Mouse (Mus musculus) CD4-positive, CD25-positive, alpha-beta regulatory T cell, adult 2 months (primary cell): Measurements from ENCODE around the gene Gjd3.
"Not testable (repeated sequence)": the region's sequence is repeated elsewhere in the genome, so short reads cannot be mapped to it uniquely, and the experiment has no call there.

Experiments
- DNase-seq: peaks from one replicate; pipeline ENCODE4 v3.0.0-alpha.2; 2012; ENCODE audit warnings: low read depth, low spot score

Gjd3 gene

DNA sequence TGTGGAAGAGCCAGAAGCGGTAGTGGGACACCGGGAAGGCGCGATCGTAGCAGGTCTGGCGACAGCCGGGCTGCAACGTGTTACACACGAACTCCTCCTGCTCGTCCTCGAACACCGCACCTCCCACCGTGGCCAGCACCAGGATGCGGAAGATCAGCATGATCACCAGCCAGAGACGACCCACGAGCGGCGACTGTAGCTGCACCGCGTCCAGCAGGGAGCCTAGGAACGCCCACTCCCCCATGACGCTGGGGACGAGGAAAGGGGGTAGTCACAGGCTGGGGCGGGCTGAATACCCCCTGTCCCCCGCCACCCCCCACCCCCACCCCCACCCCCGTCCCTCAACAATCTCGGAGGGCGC, at the start of gene Gjd3:
TSS of gene Gjd3 (minus strand) at position 244 of the 361 bp plus-strand sequence.
- DNase-seq: no peak

DNA sequence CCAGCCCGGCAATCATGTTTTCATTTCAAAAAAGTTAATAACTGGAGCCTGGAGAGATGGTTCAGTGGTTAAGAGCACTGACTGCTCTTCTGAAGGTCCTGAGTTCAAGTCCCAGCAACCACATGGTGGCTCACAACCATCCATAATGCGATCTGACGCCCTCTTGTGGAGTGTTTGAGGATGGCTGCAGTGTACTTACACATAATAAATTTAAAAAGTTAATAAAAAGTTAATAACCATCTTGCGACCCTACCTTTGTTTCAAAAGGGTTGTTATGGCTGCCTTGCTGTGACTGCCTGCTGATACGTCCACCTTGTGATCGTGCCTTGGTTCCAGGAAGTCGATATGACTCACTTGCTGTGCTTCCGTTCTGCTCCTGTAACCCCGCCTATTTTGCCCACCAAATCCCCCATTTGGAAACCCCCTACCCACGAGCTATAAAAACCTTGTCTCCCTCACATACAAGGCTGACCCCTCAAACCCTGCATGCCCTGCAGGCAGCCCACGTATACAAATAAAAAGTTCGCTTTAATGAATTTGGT, 44.2 kb upstream of the Gjd3 start:
- DNase-seq: peak; percentile 53

DNA sequence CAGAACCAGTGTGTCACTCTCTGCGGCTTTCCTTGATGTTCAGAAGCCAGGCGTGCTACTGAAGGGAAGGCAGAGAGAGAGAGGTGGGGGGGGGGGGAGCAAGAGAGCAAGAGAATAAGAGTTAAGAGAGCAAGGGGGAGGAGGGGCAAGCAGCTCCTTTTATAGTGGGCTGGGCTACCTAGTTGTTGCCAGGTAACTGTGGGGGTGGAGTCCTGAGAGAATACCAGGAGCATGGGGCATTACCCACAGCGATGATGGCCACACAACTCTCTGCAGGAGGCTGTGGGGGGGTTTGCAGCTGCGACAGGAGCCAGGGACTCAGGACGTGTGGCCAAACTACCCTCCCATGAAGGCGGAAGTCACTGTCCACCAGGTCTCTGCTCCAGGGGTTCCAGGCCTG, 43.1 kb upstream of the Gjd3 start:
- no peak for DNase-seq

DNA sequence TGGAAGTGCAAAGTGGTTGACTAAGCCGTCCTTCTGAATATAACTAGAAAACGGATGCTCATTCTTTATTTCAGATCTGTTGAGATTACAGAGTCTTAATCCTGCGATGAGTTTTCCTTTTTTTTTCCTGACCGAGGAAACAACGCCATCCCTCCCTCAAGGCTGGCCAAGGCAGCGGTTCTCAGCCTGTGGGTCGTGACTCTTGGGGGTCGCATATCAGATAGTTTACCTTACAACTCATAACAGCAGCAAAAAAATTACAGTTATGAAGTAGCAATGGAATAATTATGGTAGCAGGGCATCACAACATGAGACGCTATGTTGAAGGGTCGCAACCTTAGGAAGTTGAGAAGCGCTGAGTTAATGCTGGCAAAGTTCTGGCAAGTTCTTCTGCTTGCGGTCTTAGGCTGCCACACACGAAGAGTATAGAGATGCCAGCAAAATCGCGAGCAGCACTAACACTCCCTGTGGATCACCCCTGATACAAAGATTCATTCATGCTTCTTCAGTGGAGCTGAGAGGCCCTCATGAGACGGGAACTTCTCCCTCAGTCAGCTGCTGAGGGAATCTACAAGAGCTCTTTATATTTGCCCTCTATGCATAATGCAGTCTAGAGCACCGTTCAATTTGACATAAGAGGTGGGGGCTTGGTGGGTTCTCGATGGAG, 41.8 kb upstream of the Gjd3 start:
- no peak for DNase-seq

DNA sequence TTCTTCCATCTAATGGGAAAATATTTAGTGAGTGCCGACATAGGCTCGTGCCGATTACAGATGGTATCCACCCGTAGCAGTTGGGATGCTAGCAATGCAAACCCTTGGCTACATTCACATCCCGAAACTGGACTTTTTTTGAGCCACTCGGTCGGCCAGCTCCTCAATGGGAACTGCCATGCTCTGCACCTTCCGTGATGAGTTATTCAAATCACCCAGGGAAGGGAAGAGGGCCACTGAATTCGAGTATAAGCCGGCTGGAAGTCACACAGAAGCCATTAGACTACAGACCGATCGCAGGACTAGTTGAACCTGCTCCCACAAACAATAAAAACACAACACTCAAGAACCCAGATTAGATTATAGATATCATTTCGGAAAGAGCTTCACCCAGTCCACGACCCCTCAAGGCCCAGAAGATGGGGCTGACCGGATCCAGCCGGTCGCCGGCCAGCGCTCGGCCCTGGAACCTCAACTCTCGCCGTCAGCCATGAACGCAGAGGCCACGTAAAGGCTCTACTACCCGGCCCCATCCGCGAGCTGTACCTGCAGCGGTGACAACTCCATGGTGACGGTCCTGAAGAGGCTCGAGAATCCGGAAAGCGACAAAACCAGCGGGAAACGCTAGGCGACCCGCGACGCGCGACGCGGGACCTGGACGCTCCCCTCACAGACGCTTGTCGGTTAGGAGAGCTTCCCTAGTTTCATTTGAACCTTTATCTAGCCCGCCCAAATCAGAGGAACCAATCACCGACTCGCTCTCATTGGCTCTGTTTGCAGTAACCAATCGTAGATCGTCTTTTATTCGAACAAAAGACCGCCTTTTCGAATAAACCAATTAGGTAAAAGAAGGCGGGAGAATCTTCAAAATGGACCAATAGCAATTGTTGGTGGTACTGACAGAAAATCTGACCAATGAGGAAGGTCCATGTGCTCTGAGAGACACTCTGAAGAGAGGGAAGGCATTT, 41.0 kb upstream of the Gjd3 start, which contains the start of gene Top2a:
TSS of gene Top2a (minus strand) at position 690 of the 968 bp plus-strand sequence.
- DNase-seq: peak; percentile 95

DNA sequence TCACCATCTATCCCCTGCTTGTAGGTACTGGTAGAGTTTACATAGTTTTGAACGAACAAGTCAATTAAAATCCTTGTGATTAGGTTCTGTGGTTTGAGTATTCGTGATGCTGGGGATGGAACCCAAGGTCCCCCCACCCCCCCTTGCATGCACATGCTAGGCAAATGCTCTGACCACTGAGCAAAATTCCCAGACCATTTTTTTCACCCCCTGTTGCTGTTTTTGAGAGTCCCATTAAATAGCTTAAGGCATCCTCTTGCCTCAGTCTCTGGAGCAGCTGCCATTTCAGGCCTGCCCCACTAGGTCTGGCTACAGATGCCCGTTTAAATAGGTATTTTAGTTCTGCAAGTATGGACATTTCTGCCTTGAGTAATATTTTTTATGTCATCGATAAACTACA, 40.3 kb upstream of the Gjd3 start:
- no peak for DNase-seq

DNA sequence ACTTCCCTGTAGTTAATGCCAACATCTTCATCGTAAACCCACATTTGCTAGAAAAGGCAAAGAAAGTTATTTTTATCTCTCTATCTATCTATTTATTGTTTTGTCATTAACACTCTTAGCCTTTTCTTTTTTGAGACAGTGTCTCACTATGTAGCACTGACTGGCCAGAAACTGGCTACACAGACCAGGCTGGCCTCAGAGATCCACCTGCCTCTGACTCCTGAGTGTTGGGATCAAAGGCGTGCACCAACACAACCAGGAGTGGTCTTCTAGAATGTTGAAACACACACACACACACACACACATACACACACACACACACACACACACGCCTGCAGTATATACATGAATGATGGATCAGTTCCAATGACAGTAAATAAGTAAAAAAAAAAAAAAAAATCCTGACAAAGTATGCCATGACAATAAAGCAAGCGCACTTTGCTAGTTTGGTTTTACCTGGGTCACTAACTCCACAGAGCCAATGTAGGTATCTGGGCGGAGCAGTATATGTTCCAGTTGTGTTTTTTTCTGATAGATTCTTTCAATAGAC, 39.6 kb upstream of the Gjd3 start:
- DNase-seq: no peak

DNA sequence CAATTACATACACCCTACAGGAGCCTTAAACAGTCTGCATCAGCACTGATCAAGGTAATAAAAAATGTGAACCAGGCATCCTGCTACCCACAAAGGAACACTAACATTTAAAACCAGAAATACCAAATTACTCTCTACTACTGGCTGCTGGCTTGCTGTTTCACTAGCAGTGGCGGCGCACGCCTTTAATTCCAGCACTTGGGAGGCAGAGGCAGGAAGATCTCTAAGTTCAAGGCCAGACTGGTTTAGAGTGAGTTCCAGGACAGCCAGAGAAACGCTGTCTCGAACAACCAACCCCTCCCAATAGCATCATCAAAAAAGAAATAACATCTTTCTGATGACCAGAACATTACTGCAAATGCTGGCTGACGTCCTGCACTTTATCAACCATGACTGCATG, 37.0 kb upstream of the Gjd3 start:
- no peak for DNase-seq

DNA sequence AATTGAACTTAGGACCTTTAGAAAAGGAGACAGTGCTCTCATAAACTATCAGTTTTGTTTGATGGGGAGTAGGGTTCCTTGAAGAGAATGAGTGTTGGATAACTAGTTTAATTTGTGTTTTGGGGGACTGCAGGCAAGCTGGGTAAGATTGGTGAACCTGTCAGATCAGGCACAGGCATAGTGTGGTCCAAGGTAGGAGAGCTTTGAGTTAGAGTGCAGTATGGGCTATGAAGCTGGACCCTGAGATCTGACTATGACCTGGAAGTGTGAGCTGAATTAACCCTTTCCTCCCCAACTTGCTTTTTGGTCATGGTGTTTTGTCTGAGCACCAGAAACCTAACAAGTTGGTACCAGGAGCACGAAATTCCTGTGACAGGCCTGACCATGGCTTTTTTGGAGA, 31.0 kb upstream of the Gjd3 start:
- no peak for DNase-seq

DNA sequence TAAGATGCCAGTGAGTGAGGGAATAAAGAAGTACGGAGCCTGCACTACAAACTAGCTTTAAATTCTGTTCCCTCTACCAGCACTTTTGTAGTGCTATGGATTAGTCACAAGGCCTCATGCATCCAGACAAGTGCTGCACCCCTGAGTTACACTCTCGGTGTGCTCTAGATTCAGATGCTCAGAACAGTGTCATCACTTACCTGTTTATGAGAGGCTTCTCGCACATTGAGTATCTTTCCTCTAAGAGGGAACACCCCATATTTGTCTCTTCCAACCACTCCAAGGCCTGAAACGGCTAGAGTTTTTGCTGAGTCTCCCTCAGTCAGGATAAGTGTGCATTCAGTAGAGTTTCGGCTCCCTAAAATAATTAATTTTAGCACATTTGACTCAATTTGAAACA, 27.9 kb upstream of the Gjd3 start:
- no peak for DNase-seq

DNA sequence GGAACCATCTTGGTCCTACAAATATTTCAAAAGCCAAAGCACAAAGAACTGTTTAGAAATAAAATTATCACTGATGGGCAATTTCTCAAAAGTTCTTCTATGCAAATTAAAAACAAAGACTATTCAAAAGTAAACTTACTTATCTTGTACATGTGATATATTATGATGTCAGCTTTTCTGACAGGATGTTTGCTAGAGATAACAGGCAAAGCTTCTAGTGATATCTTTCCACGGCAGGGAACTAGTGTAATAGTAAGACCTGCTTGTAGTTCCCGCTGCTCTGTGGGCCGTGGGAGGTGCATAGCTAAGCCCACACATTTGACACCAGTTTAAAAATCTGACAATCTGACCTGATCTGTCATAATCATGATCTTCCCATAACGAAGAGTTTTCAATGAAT, 27.3 kb upstream of the Gjd3 start:
- peak; percentile 45 for DNase-seq

DNA sequence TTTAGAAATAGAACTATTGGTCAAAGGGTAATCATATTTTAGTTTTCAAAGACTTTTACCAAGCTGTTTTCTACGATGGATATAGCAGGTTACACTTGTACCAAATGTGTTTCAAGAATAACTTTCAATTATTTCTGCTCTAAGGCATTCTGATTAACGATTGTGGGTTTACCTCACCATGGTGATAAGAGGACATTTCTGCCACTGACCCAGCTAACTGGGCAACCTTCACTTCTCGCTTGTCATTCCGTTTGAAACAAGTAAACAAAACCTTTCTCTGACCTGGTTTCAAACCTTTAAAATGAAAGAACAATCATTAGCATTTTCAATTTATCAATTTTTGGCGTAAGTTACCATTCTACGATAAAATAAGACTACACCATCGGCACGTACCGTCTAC, 24.0 kb upstream of the Gjd3 start:
- no peak for DNase-seq

DNA sequence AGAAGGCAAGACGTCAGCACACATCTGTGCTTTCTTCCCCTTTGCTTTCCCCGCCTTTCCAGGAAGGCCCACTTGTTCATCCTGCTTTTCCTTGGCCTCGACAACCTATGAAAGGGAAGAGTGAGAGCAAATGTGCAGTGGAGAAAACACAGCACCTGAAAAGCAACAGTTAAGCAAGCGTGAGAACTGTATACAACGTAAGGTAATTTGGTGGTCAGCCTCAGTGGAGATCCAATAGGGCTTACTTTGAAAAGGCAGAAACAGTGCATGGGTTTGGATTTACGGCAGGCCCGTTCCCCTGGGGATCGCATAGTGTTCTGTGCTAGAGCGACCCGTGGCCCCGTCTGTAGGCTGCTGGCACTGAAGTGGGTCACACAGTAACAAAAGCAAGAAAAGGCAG, 16.4 kb upstream of the Gjd3 start:
- no peak for DNase-seq

DNA sequence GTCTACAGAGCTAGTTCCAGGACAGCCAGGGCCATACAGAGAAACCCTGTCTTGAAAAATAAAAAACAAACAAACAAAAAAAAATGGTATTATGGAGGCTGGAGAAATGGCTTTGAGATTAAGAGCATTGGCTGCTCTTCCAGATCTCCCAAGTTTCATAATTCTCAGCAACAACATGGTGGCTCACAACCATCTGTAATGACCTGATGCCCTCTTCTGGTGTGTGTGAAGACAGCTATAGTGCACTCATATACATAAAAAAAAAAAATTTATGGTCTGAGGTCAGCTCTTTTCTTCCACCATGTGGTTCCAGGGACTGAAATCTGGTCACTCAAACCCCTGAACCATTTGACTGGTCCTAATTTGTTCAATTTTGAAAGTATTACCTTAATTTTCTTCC, 16.0 kb upstream of the Gjd3 start:
- no peak for DNase-seq

DNA sequence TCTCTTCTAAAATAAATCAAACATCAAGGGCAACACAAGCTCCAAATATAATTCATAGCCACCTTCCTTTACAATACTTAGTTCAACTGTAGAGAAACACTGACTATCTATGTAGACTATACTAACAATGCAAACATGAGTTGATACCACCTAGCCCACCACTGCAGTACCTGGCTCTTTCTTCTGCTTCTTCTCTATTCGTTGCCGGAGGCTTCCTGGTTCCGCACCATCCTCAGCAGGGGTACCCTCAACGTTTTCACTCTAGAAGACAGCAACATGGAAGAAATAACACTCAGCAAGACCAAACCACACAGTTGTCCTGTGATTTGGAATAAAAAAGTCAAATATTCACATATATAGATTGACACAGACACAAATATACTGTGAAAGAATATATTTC, 14.8 kb upstream of the Gjd3 start:
- no peak for DNase-seq

DNA sequence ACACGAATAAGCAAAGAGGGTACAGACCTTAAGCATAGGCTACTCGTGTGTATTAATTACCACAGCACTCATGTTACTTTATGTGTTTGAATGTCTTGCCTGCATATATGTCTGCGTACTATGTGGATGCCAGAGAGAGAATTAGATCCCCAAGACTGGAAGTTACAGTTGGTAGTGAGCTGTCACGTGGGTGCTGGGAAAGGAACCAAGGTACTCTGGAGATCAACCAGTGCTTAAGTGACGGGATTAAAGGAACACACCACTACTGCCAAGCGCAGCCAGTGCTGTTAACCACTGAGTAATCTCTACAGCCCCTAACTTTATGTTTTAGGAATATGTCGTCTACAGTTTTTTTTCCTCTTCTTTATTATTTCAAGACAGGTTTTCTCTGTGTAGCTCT, 13.2 kb upstream of the Gjd3 start:
- DNase-seq: no peak

DNA sequence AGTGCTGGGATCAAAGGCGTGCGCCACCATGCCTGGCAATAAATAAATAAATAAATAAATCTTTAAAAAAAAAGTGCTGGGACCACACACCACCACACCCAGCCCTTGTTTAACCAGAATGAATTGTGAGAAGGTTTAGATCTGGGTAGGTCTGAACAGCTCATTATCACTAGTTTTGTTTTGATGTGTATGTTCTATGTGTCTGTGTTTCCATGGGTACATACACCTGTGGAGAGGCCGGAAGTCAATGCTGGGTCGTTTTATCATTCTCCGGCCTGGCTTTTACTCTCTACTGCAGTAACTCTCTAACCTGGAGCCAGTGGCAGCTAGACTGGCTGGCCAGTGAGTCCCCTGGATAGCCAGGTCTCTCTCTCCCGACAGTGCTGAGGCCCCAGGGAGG, 8.1 kb upstream of the Gjd3 start:
- peak; percentile 39 for DNase-seq

DNA sequence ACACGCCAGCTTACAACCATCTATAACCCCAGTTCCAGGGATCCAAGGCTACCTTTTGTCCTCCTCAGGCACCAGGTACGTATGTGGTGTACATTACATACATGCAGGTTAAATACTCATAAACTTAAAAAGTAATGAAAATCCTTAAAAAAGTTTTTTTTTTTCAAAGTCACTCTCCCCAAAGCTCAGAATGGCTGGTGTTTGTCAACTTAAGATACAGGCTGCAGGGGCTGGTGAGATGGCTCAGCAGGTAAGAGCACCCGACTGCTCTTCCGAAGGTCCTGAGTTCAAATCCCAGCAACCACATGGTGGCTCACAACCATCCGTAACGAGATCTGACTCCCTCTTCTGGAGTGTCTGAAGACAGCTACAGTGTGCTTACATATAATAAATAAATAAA, 5.4 kb upstream of the Gjd3 start:
- not testable (repeated sequence) for DNase-seq

DNA sequence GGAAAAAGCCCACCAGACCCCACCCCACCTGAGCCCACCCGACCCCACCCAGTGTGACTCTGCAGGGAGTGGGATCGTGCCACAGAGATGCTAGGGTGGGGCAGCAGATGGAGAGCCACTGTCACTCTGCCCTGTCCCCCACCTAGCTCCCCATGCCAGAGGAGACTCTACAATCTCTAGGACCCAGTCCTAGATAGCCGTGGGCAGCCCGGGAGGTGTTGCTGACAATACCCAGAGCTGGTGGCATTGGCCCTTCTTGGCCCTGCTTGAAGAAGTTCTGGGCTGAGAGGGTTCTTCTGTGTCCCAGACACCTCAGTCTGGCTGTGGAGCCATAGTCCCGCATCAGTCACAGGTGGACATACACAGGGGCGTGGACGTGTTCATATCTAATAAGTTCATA, 2.7 kb upstream of the Gjd3 start:
- no peak for DNase-seq

DNA sequence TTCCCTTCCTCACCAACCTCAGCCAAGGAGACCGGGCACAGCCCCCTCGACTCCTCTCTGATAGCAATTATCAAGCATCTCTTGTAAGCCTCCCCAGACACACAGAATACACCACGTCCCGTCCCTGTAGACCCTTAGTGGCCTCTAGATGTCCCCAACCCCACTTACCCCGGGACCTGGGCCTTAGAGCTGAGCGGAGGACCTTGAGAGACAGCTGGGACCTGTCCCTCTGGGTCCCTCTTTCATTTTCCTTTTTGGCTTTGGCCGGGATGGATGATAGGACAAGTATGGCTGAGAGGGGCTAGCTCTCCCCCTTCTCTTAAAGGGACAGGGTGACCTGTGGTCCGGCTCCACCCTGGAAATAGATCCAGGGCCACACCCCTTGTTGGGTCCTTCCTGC, 735 bp upstream of the Gjd3 start:
- DNase-seq: no peak

DNA sequence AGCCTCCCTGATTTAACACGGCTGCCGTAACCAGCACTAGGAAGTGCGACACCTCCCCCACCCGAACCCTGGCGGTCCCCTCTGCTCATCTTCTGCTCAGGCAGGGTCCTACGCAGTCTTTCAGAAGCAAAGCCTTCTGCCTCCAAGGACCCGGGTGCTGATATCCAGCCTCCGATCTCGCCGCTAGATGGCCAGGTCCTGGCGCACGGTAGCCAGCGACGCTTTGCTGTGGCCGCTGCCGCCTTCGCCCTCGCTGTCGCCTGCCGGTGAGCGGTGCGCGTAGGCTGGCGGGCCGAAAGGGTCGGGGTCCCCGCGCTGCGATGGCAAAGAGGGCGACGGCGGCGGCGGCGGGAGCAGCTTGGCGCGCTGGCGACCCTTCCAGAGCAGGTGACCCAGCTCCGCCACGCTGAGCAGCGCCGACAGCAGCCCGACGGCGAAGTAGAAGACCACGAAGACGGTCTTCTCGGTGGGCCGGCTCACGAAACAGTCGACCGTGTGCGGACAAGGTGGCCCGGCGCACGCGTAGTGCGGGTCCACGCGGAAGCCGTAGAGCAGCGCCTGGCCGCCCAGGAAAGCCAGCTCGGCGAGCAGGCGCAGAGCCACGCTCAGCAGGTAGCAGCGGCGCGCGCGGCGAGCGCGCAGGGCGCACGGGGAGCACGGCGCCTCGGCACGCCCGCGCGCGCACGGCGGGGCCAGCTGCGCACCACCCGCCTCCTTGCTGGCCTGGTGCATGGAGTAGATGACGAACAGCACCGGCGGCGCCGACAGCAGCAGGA, 631 bp downstream of the Gjd3 start:
- DNase-seq: peak; percentile 82
